Mouse (Mus musculus) cerebellum, postnatal 36 days (tissue): ENCODE results near the gene Rtbdn.

Source experiments
- DNase-seq, 2 experiments: peaks; one replicate each; pipeline ENCODE4 v3.0.0; 2021 to 2022; ENCODE audit warnings: mixed read lengths in 2 of 2

Gene Rtbdn

DNA sequence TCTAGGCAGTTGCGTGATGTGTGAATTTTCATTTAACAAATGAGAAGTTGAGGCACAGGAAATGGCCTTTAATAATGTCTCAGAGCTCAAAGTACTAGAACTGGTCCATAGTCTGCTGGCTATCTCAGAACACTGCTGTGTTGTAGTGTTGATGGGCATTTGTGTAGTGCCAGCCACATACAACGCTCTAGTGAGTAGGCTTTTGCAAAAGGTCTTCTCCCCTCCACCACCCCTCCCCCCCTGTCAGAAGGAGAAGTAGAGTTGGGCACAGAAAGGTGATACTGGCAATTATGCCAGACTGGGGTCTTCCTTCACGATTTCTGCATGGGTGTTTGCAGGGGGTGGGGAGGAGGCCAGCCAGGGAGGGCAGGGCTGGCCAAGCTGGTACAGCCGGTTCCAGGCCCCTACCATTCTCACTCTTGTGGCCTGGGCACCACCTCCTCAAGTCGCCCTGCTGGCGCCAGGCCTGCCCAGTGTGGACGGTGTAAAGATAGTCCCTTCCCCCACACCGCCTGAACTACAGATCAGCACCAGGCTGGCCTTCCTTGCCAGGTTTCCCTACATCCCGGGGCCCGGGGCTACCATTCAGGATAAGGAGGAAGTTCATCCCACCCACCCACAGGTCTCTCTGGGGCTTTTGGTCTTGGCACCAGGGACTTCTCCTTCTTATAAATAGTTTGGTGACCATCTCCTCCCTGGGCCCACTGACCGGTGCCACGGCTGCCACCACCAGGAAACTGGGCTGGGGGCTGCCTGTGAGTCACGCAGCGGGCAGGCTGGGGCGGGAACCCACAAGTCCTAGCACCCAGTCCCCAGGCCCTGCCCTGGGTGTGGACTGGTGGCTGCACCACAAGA is 35.1 kb downstream of the Rtbdn start:
- DNase-seq: no peak

DNA sequence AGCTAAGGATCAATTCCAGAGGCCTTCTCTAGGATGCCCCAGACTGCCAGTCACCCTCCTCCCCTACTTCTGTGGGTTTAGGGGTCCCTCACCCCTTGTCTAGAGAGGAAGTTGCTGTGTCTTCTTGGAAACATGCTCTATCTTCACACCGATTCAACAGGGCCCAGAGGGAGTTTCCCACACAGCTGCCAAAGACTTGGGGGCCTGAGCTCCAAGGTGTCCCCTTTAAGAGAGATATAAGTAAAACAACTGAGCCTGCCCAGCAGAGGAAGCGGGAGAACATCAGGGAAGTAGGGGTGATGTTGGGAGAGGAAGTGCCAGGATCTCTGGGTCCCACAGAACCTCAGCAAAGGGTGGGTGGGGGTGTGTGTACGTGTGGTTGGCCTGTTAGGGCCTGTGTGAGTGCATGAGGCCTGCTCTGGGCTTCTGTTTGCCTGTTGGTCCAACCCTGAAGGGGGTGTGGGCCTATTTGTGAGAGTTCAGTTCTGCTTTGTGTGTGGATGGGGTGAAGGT is 35.8 kb downstream of the Rtbdn start:
- no peak for DNase-seq

DNA sequence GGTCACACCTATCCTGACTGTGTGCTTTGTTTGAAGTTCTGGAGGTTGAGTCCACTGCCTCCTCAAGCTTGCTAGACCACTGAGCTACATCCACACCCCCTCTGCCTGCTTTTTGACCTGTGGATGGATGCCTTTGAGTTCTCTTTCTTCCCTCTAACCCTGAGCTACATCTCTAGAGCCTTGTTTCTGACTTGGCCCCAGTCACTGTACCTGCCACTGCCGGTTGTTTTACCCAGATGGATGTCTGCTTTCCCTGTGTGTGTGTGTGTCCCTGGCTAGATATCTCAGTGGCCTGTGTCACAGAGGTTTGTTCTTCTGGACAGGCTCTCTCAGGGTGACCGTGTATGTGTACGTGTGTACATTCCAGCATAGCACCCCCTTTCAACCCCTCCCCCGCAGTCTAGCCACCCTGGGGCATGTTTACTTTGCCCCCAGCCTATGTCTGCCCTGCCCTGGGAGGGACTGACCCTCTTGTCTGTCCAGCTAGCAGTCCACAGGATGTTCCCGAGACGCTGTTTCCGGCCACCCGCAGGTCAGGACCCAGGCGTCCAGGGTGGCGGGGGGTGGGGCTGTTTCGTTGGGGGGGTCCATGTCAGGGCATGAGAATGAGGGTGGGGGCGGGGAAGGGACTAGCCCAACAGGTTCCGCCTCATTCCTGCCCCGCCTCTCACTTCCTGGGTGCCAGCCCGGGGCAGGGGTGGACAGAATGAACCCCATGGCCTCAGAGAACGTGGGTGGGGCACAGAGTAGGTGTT is 37.7 kb downstream of the Rtbdn start:
- no peak for DNase-seq

DNA sequence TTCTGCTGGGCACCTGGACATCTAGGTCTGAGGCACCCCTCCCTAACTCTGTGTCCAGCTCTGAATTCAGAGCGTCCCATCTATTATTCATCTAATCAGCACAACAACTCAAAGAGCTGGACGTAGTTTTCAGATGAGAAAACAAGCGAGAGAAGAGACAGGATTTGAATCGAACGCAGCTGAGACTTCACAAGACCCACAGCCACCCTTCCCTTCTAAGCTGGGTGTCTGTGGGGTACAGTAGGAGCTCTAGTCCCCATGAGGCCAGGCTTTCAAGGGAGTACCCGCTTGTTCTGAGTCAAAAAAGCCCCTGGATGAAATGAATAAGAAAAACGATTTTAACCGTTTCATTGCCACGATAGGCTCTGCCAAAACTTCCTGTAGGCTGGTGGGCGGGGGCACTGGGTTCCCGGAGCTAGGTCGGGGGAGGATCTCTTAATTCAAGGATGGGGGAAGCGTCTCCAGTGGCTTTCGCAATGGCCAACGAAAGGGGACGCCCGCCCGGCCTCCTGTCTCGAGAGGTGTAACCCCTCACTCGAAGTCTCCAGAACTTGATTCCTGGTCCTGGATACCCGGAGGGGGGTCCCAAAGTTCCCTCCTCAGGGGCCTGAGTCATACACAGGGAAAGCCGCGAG is 38.4 kb downstream of the Rtbdn start:
- no peak for DNase-seq

DNA sequence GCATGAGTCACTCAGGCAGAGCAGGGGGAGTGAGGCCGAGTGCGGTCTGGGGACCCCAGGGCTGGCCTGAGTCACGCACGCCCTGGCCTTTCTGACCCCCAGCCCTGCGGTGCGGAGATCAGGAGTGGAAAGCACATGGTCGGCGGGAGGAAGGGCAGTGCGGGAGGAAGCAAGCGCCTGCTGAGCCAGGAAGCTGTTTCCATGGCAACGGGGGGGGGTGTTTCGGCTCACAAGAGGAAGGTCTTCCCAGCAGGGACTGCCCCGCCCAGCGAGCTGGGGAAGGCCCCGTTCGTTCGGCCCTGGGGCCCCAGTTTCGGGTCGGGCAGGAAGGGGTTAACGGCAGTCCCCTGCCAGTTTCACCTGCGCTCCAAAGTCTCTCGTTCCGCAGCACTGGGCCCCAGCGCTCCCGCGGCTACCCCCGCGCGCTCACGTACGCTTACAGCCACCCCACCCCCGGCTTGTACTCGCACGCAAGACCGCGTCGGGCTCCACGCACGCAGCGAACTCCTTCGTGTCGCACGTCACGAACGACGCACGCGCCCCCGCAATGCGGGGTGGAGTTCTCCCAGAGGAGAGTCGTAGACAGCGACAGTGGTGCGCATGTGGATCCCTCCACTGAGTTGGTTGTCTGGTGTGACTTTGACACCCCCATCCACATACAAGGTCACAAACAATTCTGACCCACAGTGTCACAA is 39.0 kb downstream of the Rtbdn start:
- peak; percentile 86 to 91 for DNase-seq

DNA sequence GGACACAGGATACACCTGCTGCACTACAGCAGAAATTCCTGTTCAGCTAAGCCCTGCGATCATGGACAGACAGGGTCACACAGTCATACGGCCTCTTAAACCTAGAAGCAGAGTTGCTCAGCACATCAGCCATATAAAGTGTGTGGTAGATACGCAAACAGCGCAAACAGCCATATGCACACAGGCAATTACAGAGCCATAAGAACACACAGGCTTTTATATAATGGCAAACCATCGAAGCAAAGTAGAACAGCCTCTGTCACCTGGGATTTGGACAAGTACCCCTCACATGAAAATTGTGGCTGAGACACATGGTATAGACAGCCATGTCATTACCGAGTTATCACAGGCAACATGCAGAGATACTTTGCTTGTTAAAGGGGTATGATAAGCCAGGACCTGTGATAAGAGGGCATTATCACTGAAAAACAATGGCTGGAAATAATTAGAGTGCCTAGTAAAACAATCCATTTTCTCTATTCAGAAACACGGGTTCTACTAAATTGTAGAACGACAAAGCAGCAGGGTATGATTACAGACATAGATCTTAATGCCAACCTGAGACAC is 39.7 kb downstream of the Rtbdn start:
- DNase-seq: no peak

DNA sequence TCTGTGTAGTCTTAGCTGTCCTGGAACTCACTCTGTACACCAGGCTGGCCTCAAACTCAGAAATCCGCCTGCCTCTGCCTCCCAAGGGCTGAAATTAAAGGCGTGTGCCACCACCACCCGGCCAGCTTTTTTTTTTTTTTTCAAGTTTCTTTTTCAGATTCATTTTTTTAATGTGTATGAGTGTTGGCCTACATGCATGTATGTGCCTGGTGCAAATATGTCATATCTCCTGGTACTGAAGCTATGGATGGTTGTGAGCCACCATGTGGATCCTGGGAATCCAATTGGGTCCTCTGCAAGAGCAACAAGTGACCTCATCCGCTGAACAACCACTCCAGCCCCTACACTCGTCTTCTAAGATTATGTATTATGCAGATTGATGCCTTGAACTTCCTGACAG is 40.6 kb downstream of the Rtbdn start:
- no peak for DNase-seq

DNA sequence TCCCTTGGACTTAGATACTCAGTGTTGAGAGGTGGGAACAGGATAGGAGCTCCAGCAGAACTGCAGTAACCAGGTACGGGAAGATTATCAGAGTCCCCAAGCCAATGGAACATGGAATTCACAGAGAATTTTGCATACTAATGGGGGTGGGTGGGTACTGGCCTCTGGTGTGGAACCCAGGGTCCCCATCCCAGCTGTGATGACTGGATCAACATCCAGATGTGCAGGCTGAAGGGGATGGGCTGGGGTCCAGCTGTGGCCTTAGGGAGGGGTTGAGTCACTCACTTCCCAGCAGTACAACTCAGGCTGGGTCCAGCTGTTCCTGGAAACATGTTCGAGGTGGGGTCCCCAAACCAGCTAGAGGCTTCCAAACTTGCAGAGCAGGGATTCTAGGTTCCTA is 41.1 kb downstream of the Rtbdn start:
- DNase-seq: no peak

DNA sequence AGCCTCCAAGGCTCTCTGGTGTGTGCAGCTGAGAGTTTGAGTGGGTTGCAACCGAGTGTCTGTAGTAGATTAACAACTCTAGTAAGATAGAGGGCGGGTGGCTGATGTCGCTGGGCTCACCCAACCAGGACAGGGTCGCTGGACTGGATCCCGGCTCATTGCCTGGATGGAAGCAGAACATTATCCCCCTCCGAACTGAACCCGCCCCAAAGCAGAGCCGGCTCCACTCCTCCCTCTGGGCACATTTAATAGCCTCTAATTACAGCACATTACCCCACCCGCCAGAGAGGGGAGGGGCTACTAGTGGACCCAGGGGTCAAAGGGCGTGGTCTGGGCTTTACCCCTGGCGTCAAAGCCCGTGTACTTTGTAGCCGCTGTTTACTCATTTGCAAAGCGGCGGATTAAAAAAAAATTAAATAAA is 42.5 kb downstream of the Rtbdn start:
- peak in 1 of 2 experiments; percentile 27 for DNase-seq

DNA sequence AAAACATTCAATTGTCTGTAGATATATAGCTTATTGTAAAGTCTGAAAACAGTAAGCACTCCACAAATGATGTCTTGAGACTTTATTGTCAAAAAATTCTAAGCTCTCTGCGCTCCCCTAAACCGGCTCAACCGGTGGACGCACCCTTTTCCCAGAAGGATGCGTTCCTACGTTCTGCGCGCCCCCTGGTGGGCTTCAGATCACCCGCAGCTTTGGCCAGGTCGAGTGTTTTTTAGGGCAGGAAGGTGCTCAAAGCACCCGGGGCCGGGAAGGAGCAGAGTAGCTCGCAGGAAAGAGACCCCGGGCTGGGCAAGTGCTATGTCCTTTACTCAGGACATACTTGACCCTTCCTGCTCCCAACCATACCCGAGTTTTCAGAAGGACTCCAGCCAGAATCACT is 43.0 kb downstream of the Rtbdn start:
- peak; percentile 90 to 92 for DNase-seq

DNA sequence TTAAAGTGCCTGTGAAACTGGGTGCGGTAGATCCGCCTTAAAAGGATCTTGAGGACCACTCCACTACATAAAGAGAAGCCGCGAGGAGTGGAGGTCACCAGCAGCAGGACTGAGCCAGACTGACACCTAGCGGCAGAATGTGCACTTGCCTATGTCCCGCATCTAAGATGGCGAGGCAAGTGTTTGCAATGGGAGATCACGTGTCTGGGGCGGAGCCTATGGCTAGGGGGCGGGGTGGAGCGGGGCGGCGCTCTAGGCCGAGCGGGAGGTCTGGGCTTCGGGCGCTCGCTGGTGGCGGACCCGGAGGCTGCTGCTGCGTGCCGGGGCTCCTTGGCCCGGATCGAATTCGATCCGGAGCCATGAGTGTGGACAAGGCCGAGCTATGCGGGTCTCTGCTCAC is 43.6 kb downstream of the Rtbdn start, which contains the start of gene Hook2:
Gene Hook2 (plus strand): TSS at position 255 of the 400 bp plus-strand sequence.
- peak; percentile 95 to 98 for DNase-seq

DNA sequence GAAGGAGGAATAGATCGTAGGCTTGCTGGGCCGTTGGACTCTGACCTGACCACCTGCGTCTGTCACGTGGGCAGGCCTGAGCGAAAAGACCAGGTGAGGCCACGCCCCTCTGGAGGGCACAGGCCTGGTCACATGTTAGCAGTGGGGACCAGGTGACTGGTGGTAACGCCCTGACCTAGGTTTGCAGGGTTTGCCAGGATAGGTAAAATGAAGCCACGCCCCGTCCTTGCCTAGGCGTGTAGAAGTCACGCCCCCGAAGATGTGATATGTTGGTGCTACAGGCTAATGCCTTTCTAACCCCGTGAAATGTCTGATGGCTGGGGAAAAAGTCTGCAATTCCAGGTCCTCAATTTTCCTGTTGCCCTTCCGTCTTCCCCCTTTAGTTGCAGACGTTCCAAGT is 44.0 kb downstream of the Rtbdn start:
- no peak for DNase-seq

DNA sequence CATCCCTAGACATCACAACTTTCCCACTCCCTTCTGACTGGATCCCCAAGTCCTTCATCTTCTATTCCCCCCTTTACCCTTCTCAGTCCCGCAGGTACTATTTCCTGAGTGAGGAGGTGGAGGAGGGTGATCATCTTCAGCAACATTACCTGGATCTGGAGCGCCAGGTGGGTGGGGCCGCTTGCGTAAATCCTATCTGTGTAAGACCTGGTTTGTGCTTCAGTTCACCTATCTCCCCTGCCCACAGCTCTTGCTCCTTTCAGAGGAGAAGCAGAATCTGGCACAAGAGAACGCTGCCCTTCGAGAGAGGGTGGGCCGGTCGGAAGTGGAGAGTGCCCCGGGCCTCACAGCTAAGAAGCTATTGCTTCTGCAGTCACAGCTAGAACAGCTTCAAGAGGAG is 47.6 kb downstream of the Rtbdn start:
- no peak for DNase-seq

DNA sequence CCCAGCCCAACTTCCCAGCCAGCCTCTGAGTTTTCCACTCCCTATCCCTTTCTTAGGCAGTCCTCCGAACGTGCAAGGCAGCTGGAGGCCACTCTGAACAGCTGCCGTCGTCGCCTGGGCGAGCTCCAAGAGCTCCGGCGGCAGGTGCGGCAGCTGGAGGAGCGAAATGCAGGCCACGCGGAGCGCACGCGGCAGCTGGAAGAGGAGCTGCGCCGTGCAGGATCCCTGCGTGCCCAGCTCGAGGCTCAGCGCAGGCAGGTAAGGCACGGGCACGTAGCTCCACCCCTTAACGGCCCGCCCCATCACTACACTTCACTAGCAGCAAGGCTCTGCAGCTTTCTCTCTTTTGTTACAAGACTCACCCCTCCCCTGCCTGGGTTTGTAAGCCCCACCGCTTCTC is 48.9 kb downstream of the Rtbdn start:
- DNase-seq: no peak

DNA sequence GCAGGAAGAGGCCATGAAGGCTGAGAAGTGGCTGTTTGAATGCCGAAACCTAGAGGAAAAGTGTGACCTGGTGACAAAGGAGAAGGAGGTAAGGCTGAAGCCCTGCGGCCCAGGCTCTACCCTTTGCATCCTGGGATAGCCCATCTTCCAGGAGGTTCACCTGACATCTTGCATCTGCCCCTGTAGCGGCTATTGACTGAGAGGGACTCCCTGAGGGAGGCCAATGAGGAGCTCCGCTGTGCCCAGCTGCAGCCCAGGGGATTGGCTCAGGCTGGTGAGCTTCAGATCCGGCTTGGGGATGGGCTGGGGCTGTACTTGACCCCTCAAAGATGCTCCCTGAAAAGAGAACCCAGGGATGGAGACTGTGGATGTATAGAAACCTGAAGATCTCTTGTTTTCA is 50.2 kb downstream of the Rtbdn start:
- DNase-seq: no peak

DNA sequence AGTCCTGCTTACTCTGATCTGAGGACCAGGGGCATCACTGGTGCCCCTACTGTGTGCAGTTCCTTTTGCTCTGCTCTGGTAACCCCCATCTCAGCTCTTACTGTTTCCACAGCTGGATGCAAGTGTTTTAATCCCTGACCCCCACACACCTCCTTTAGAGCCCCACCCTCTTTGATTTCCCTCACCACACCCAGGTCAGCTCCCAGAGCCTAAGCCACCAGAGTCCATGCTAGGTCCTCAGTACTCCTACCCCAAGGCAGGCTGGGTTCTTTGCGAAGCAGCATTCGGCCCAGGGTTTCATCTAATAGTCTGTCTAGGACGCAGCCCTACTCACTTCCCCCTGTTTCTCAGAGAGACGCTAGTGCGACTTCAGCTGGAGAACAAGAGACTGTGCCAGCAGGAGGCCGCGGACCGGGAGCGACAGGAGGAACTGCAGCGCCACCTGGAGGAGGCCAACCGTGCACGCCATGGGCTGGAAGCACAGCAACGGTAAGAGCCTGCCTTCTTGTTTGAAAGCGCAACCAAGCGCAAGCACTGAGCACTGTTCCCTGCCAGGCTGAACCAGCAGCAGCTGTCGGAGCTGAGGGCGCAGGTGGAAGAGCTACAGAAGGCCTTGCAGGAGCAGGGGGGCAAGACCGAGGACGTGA is 51.0 kb downstream of the Rtbdn start:
- peak; percentile 97 for DNase-seq
